Mouse (Mus musculus) lung, embryonic 14.5 days (tissue): ENCODE data around the gene Slc39a13. TPM values are rescaled to one million over a fixed set of nuclear protein-coding genes. Genes with fewer than 3 reads are reported as not detected.

Experiments
- ATAC-seq: fragments of 200-750 bp; cut with Nextera tagmentation; 2 replicates; pipeline ENCODE4 v1.8.0; 2017; ENCODE audit warnings: mild to moderate bottlenecking, moderate TSS enrichment, moderate library complexity; ENCODE audit not compliant: insufficient read depth
- DNase-seq: peaks from one replicate; pipeline ENCODE4 v3.0.0-alpha.2; 2015
- H3K27ac ChIP-seq: fragments of 300-500 bp; sonication (generic); 2 replicates; pipeline ENCODE4 v1.5.1; 2014; ENCODE audit warnings: low read depth, mild to moderate bottlenecking, moderate library complexity
- H3K27me3 ChIP-seq: fragments of 300-500 bp; sonication (generic); 2 replicates; pipeline ENCODE4 v1.6.1; 2014; ENCODE audit warnings: low read length, control low read depth; ENCODE audit not compliant: insufficient read depth
- H3K36me3 ChIP-seq: fragments of 300-500 bp; sonication (generic); 2 replicates; pipeline ENCODE4 v1.6.1; 2014; ENCODE audit warnings: control low read depth; ENCODE audit not compliant: insufficient read depth
- H3K4me1 ChIP-seq: fragments of 300-500 bp; sonication (generic); 2 replicates; pipeline ENCODE4 v1.6.1; 2014; ENCODE audit warnings: antibody characterized with exemption, control low read depth; ENCODE audit not compliant: insufficient read depth
- H3K4me2 ChIP-seq: fragments of 300-500 bp; sonication (generic); 2 replicates; pipeline ENCODE4 v1.6.1; 2014; ENCODE audit warnings: mild to moderate bottlenecking
- H3K4me3 ChIP-seq: fragments of 300-500 bp; sonication (generic); 2 replicates; pipeline ENCODE4 v1.5.1; 2014; ENCODE audit warnings: low read depth, low read length
- H3K9ac ChIP-seq: fragments of 300-500 bp; sonication (generic); 2 replicates; pipeline ENCODE4 v1.6.1; 2014
- H3K9me3 ChIP-seq: fragments of 300-500 bp; sonication (generic); 2 replicates; pipeline ENCODE4 v1.6.1; 2016; ENCODE audit warnings: low read depth, low read length, control low read depth
- CTCF ChIP-seq: IDR thresholded peaks from 2 replicates; pipeline ENCODE4 v1.5.1; 2016; ENCODE audit warnings: antibody characterized with exemption, low read depth
- WGBS: fragments of 180-500 bp; shearing (Covaris S2); extraction: QIAGEN DNeasy Blood & Tissue Kit; methylation state at CpG from one replicate; pipeline ENCODE4 v1.1.7; 2014; 5-methylcytosine and 5-hydroxymethylcytosine counted together
- polyA plus RNA-seq: library from polyadenylated mRNA; unstranded; fragments of >200 nt; fragmentation: Nextera tagmentation; extraction: Ambion mirVana; gene quantifications from 2 replicates; pipeline ENCODE4 v1.2.1, GENCODE M21; 2014

The Slc39a13 gene
- polyA plus RNA-seq, 1 experiment from 2014 or later, result 33.3 TPM

DNA sequence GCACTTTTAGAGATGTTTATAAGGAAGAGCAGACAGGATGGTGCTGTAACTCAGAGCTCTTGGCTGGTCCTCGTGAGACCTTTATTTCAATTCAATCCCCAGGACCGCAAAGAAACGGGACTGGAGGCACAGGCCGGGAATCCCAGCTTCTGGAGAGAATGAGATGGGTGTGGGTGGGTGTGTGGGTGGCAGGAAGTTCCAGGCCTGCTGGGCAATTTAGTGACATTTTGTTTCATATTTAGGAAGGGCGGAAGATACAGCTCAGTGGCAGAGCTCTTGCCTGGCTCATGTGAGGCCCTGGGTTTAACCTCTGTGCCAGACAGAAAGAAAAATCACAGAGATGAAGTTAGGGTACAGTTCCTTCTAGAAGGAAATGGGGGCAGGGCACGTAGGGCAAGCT lies 20.0 kb upstream of the Slc39a13 start:
- H3K4me3 ChIP-seq, result no peak overlapping the region
- WGBS, result 72% methylated on average over 6 of the region's 6 CpGs
- no peaks in the 10 kb centered on the region for H3K27me3 ChIP-seq
- DNase-seq (no peak), ATAC-seq (no peak)
- no peak overlapping the region for H3K9ac ChIP-seq
- H3K36me3 ChIP-seq, result no peaks in the 10 kb centered on the region
- no peaks in the 10 kb centered on the region for H3K9me3 ChIP-seq
- TF ChIP-seq CTCF, result no peak
- H3K4me1 ChIP-seq, result no peaks in the 10 kb centered on the region
- H3K27ac ChIP-seq, result no peak overlapping the region
- H3K4me2 ChIP-seq, result no peak overlapping the region

DNA sequence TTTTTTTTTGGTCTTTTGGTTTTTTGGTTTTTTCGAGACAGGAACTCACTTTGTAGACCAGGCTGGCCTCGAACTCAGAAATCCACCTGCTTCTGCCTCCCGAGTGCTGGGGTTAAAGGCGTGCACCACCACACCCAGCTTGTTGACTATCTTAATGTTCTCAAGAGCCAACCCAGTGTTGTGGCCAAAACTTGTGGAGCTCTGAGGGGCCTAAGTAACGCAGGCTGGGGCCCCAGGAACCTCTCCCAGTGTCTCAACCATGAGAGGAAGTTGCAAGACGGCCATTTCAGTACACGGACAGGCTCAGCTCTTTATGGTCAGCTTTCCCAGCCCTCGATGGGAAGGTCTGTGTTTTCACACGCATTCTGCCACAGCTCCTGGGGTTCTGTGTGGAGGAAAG lies 18.8 kb upstream of the Slc39a13 start:
- ATAC-seq, result no peak
- H3K27ac ChIP-seq, result no peak overlapping the region
- DNase-seq, result no peak

DNA sequence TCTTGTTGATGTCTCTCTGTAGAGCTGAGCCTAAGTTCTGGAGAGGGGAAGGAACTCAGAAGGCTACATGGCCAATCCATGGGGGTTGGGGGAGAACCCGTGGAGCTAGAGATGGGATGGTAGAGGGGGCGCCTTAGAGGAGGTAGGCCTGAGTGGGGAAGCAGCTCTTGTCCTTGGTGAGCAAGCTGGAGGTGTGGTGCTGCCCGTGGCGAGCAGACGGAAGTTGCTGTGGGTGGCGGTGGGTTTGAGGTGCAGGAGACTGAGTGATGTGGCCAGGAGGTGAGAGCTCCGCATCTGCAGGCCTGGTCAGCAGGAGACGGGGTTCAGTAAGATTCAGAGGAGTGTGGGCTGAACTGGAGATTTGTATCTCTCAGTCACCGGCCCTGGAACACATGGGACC lies 17.2 kb upstream of the Slc39a13 start:
- 77% methylated on average over 9 of the region's 9 CpGs for WGBS
- ATAC-seq (no peak), DNase-seq (no peak)

More for the DNA sequence above, 18.8 kb upstream of the Slc39a13 start:
- Histone ChIP-seq H3K9ac (no peak overlapping the region), H3K9me3 (no peaks in the 10 kb centered on the region), H3K4me3 (no peak overlapping the region), H3K27me3 (no peaks in the 10 kb centered on the region), H3K4me2 (no peak overlapping the region), H3K36me3 (no peaks in the 10 kb centered on the region), H3K4me1 (no peaks in the 10 kb centered on the region)
- 73% methylated on average over 9 of the region's 9 CpGs for WGBS
- TF ChIP-seq CTCF, result no peak

DNA sequence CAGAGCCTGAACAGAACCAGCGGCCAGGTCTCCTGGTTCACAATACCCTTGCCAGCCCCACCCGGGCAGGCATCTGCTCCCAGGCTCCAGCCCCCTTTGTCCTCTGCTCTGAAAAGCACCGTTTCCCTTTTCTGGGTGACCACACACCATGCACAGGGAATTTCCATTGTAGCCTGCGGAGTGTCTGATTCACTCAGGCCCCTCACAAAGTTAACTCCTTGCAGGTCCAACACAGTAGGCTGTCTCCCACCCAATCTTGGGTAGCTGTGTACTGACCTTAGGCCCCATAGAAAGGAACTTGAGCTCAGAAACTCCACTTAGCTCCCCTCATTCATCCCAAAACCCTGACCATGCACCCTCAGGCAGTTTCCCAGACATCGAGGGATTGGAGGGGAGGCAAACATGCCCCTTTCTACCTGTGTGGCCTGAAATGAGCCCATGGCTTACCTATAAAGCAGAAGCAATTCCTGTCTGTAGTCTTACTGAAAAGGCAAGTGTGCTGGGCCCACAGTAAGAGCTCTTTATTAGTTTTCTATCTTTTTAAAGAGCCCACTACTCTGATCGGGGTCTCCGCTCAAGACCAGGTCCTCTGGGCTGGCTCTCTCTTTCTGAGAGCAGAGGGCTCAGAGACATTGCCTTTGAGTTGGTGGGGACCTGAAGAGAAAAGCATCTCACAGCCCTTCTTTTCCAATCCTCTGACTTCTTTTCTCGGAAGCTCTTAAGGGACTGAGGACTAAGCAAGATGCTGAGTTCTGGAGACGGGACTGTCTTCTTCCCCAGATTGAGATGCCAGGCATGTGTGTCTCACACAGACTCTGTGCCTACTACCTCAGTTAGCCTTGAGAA lies 16.4 kb upstream of the Slc39a13 start:
- WGBS, result 75% methylated on average over 9 of the region's 9 CpGs
- Histone ChIP-seq H3K9ac (no peak overlapping the region; the same call in 1 of the 2 replicates), H3K9me3 (no peaks in the 10 kb centered on the region), H3K36me3 (no peaks in the 10 kb centered on the region), H3K4me3 (no peak overlapping the region), H3K4me1 (no peaks in the 10 kb centered on the region), H3K27ac (no peak overlapping the region), H3K27me3 (no peaks in the 10 kb centered on the region), H3K4me2 (no peak overlapping the region)
- ATAC-seq (no peak), DNase-seq (no peak)
- no peak for TF ChIP-seq CTCF

More for the DNA sequence above, 17.2 kb upstream of the Slc39a13 start:
- Histone ChIP-seq H3K27me3 (no peaks in the 10 kb centered on the region), H3K9ac (no peak overlapping the region), H3K36me3 (no peaks in the 10 kb centered on the region), H3K4me1 (no peaks in the 10 kb centered on the region), H3K9me3 (no peaks in the 10 kb centered on the region), H3K4me2 (no peak overlapping the region), H3K27ac (no peak overlapping the region), H3K4me3 (no peak overlapping the region)
- TF ChIP-seq CTCF, result no peak

DNA sequence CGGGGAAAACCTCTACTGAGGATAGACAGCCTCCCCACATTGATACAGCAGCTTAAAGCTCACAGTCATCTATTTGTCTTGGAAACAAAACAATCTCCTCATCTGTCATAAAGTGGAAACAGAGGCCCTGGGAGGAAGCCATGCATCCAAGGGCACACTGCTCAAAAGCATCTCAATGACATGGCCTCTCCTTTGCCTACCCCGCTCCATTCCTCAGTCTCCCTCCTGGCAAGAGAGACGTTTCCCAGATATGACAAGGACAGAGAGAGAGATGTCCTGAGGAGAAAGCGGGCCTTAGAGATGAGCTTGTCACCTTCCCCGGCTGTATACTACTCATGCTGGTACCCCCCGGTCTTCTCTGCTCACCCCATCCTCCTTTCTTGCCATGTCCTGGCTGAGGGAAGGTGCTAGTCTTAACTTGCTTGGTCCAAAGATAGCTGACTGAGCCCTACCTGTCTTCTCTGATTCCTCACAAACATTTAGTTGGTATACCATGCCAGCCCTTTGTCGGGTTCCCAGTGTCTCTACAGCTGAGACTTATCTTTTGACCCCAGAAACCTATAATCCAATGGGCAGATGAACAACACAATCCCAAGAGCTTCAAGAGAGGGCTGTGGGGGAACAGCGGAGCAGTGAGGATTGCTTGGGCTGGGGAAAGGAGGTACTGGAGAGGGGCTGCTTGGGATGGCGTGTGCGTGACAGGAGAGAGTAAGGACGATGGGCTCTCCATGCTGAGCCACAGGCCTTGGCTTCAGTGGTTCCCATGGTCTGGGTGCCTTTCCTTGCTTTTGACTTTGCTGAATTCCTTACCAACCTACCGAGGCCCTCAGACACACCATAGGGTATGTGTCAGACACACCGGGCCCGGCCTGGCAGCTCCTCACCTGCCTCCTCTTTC lies 15.5 kb upstream of the Slc39a13 start:
- H3K27ac ChIP-seq, result no peak overlapping the region
- no peaks in the 10 kb centered on the region for H3K36me3 ChIP-seq
- no peak overlapping the region for H3K4me3 ChIP-seq
- no peak overlapping the region for H3K4me2 ChIP-seq
- DNase-seq (no peak), ATAC-seq (no peak)
- H3K27me3 ChIP-seq, result no peaks in the 10 kb centered on the region
- no peaks in the 10 kb centered on the region for H3K4me1 ChIP-seq
- TF ChIP-seq CTCF, result no peak
- WGBS, result 85% methylated on average over 14 of the region's 14 CpGs
- H3K9me3 ChIP-seq, result no peaks in the 10 kb centered on the region
- H3K9ac ChIP-seq, result no peak overlapping the region; the same call in 1 of the 2 replicates

GRCm38 (mm10) chr2:91084179-91084820 lies 14.1 kb upstream of the Slc39a13 start:
- no peak for TF ChIP-seq CTCF
- Histone ChIP-seq H3K9me3 (no peaks in the 10 kb centered on the region), H3K4me2 (no peak overlapping the region), H3K27ac (no peak overlapping the region), H3K27me3 (no peaks in the 10 kb centered on the region), H3K36me3 (no peaks in the 10 kb centered on the region), H3K4me3 (no peak overlapping the region), H3K9ac (no peak overlapping the region), H3K4me1 (no peaks in the 10 kb centered on the region)
- WGBS, result 77% methylated on average over 15 of the region's 15 CpGs
- ATAC-seq (no peak), DNase-seq (no peak)
